Mouse (Mus musculus) left cerebral cortex, adult 2 months (tissue): ENCODE measurements at regions not wholly inside any gene's neighbourhood (a gene's known extent, or its start where the extent isn't known, plus 50 kb on each side); places are given as distances from the start of the nearest gene placed in this dataset.

Experiments used
- DNase-seq, 2 experiments: peaks; one replicate each; pipeline ENCODE4 v3.0.0; 2021 to 2022; ENCODE audit warnings: low spot score in 2 of 2, mixed read lengths in 1 of 2; ENCODE audit errors: extremely low spot score in 1 of 2
- H3K27ac ChIP-seq: fragments of 200-600 bp; 2 replicates; pipeline ENCODE4 v1.8.1; 2022
- H3K4me3 ChIP-seq: fragments of 200-600 bp; 2 replicates; pipeline ENCODE4 v1.8.1; 2022
- CTCF ChIP-seq: fragments of 200-600 bp; IDR thresholded peaks from 2 replicates; pipeline ENCODE4 v1.8.1; 2022; ENCODE audit warnings: antibody characterized with exemption, mild to moderate bottlenecking, moderate library complexity
- intact Hi-C: fragments of 180-260 bp; cut with DNase I; formaldehyde crosslinking; loops from one replicate; pipeline ENCODE4 v1.15.1; 2025

DNA sequence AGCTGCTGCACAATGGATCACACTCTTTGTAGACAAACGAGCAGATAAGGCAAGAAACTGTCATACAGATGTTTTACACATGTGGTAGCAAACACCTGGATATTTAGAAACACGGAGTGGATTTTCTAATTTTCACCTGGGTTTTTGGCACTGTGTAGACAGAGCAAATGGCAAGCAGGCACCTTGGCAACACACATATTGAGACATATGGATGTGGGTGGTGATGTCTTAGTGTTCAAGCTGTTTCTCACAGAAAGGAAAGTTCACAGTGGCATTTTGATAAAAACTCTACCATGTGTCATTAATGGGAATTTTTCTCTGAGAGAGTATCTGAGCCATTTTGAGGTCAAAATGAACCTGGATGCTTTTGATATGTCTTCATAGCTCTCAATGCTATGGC is 417.9 kb upstream of the Megf9 start:
- intact Hi-C loops, result no loop called here
- H3K4me3 ChIP-seq, result no peak overlapping the region
- no peak for TF ChIP-seq CTCF
- H3K27ac ChIP-seq, result no peak overlapping the region
- peak in 1 of 2 experiments; percentile 15 for DNase-seq

DNA sequence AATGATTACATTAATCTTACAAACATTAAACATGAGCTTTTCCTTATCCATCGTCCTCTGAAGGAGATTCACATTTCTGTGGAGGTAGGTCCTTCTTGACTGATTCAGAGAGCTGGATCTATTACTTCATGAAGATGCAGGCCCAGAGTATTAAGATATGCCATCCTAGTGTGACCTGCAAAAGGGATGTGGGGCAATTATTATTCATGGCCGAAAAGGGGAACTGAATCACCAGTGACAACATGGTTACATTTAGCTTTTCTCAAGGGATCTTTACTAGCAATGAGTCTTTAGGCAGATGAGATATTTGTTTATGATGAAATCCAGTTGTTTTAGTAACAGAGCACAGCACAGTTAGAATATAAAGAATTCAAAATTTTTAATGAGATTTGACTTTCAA is 405.4 kb upstream of the Megf9 start:
- no peak for TF ChIP-seq CTCF
- no peak for DNase-seq
- no peak overlapping the region for H3K27ac ChIP-seq
- intact Hi-C loops, result no loop called here
- no peak overlapping the region for H3K4me3 ChIP-seq

DNA sequence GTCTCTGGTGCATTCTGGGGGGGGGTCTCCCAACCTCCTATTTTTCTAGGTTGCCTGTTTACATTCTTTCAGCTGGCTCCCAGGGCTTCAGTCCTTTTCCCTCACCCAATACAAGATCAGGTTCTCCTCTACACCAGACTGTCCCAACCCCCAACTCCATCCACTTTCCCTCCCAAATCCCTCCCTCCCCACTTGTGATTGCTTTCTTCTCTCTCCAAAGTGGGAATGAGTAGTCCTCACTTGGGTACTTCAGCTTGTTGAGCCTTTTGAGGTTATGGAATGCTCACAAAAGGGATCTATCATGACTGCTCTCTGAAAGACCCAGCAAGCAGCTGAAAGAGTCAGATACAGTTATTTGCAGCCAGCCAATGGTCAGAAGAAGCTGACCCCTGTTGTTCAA is 399.3 kb upstream of the Megf9 start:
- DNase-seq, result no peak
- H3K4me3 ChIP-seq, result no peak overlapping the region
- intact Hi-C loops, result no loop called here
- H3K27ac ChIP-seq, result no peak overlapping the region
- TF ChIP-seq CTCF, result no peak

DNA sequence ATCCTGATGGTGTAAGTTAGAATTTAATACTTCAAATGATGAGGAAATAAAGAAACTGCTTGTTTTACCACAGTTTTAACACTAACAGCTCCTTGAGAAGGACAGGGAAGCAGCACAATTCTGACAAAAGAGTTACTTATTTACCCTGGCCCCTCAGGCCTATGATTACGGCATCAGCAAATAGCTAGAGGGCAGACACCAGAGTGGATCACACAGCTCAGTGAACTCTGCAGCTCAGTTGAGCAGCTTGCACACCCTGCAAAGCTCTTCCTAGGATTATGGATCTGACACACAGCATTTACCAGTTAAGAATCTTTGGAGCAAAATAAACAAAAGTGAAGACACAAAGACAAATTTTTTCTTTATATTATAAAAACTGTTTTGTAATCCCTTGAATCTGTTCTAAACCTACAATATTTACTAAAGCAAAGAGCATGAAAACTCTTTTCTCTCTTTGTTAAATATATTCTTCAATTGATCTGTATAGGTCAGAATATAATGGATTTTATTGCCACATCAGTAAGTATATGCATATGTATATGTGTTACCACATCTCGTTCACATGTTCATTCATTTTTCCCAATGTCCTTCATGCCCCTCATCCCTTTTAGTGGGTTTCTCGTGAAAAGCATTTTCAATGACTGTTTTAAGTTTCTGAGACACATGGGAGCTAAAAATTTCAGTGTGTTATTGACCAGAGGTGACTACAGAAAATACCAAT is 387.3 kb upstream of the Megf9 start:
- intact Hi-C loops, result no loop called here
- Histone ChIP-seq H3K4me3 (no peak overlapping the region), H3K27ac (no peak overlapping the region)
- DNase-seq, result no peak
- no peak for TF ChIP-seq CTCF

DNA sequence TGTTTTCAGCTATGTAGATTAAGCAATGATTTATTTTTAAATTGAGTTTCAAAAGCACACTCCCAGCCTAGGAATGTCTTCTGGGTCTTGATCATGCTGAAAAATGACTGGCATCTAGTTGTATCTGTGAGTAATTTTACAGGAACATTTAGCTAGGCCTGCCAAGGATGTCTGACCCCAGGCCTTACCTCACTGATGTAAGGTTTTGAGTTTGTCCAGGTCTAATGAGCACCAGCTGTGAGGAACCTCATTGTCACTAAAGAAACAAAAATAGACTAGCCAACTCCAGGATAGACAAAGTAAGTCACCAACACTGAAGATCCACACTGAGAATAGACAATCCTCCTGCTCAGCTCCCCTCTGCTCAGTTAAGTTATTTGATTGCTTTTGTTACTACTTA is 379.8 kb upstream of the Megf9 start:
- intact Hi-C loops, result no loop called here
- no peak for TF ChIP-seq CTCF
- Histone ChIP-seq H3K4me3 (no peak overlapping the region), H3K27ac (no peak overlapping the region)
- no peak for DNase-seq

DNA sequence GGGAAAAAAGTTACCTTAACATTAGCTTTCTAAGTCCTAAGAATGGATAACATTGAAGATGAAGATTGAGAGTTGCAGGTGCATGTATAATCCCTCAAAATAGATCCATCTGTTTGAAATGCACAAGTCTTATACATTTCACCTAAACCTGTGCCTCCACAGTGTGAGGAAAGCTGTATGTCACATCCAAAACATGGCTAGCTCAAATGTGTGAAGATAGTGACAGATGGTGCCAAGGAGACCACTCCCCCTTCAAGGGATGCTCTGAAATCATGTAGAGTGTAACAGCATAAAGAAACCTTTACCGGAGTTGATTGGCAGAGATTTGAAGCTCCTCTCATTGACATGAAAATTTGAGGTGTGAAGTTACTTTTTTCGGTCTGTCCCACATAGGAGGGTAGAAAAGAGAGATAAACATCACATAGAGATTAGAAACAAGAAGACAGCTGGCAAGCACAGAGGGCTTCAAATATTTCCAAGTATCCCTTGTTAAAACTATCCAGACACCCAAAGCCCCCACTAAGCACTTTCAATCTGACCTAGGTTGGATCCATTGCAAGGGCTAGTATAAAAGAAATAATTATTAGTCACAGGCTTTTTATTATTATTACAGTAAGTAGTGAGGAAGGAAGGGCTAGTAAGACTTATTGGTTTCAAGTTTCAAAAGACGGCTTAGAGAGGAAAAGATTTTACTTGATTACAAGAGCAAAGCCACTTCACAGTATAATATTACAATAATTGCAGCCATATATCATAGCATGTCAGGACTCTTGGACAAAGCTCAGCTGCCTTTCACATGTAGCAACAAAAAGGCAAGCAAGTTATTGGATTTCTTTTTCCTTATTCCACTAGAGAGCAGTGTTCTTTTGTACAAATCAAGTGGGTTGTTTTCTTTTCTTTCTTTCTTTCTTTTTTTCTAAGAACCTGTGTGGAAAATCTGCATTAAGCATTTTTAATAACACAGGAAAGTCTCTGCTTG is 372.3 kb upstream of the Megf9 start:
- peak; percentile 46 for TF ChIP-seq CTCF
- Histone ChIP-seq H3K27ac (no peak overlapping the region), H3K4me3 (no peak overlapping the region)
- no peak for DNase-seq
- intact Hi-C loops, result loop anchor here (5.0 kb wide), 1 partner anchor 1290 kb away; no protein-coding TSS in a partner anchor
